Comparison of ENCODE assay signal across 31 mouse cellular contexts in the genomic region with DNA sequence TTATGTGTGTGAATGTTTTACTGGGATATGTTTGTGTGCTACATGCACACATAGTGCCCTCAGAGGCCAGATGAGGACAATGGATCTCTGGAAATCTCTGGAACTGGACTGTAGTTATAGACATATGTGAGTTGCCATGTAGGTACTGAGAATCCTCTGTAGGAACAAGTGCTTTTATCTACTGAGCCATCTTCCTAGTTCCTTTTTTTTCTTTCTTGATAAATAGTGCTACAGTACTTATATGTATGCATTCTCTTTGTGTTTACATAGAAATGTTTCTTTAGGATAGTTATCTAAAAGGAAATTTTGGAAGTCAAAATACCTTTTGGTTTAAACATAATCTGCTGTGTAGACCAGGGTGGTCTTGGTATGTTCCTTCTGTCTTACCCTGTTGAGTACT. TPM values are rescaled to one million over a fixed set of nuclear protein-coding genes. Genes with fewer than 3 reads are reported as not detected.
"Had no signal": no experiment of that assay in that cellular context is flagged by ENCODE, and none has a peak within 500 bp of the region (broad histone marks: within the 10 kb centered on the region; RNA-seq: fewer than 3 reads in every experiment).

No protein-coding gene starts in this region.

- DNase-seq: heart, postnatal 10 days; heart, postnatal 14 days; heart, postnatal 36 days; heart, postnatal 4 days; kidney, adult 11 months; kidney, adult 18-20 months; kidney, adult 2 months; kidney, adult 8-10 months; kidney, adult 9 months; kidney, postnatal 10 days; kidney, postnatal 14 days; kidney, postnatal 25 days; kidney, postnatal 36 days; kidney, postnatal 4 days; layer of hippocampus, adult 9-11 months; layer of hippocampus, postnatal 36 days had no signal

- H3K4me1 ChIP-seq: heart, embryonic 15.5 days; hindbrain, embryonic 10.5 days; hindbrain, embryonic 12.5 days; hindbrain, embryonic 15.5 days; intestine, embryonic 15.5 days had no signal

- H3K9ac ChIP-seq: heart, embryonic 12.5 days; heart, embryonic 13.5 days; heart, embryonic 15.5 days; hindbrain, embryonic 12.5 days; hindbrain, embryonic 13.5 days; hindbrain, embryonic 14.5 days; hindbrain, embryonic 15.5 days; intestine, embryonic 15.5 days; kidney, embryonic 15.5 days had no signal

- H3K27me3 ChIP-seq: heart, embryonic 12.5 days; heart, embryonic 13.5 days; heart, embryonic 15.5 days; hindbrain, embryonic 12.5 days; hindbrain, embryonic 13.5 days; hindbrain, embryonic 15.5 days; intestine, embryonic 15.5 days; kidney, embryonic 15.5 days had no signal

- H3K27ac ChIP-seq: heart, embryonic 13.5 days; heart, embryonic 15.5 days; hindbrain, embryonic 10.5 days; hindbrain, embryonic 12.5 days; hindbrain, embryonic 13.5 days; hindbrain, embryonic 14.5 days; hindbrain, embryonic 15.5 days; hindbrain, postnatal 0 days; intestine, embryonic 15.5 days; kidney, embryonic 15.5 days; kidney, postnatal 0 days; layer of hippocampus, adult 2 months; left cerebral cortex, adult 2 months had no signal

- H3K4me3 ChIP-seq: heart, embryonic 12.5 days; heart, embryonic 13.5 days; heart, embryonic 15.5 days; hindbrain, embryonic 10.5 days; hindbrain, embryonic 12.5 days; hindbrain, embryonic 13.5 days; hindbrain, embryonic 15.5 days; intestine, embryonic 15.5 days; kidney, embryonic 15.5 days; layer of hippocampus, adult 2 months; left cerebral cortex, adult 2 months had no signal

- H3K36me3 ChIP-seq: heart, embryonic 12.5 days; heart, embryonic 13.5 days; heart, embryonic 15.5 days; hindbrain, embryonic 12.5 days; hindbrain, embryonic 13.5 days; hindbrain, embryonic 15.5 days; intestine, embryonic 15.5 days; kidney, embryonic 15.5 days had no signal

- H3K9me3 ChIP-seq: heart, embryonic 12.5 days; heart, embryonic 13.5 days; heart, embryonic 15.5 days; hindbrain, embryonic 10.5 days; hindbrain, embryonic 12.5 days; hindbrain, embryonic 13.5 days; hindbrain, embryonic 15.5 days; intestine, embryonic 15.5 days; kidney, embryonic 15.5 days had no signal

RNA-seq across cellular contexts. Expression of a gene that starts 44.8 kb away (rescaled TPM):
- polyA plus RNA-seq: inflammation-experienced regulatory T-cells, adult 6 months had no signal
